Mouse (Mus musculus) layer of hippocampus, adult 8-10 months (tissue): ENCODE measurements at regions not wholly inside any gene's neighbourhood (a gene's known extent, or its start where the extent isn't known, plus 50 kb on each side); places are given as distances from the start of the nearest gene placed in this dataset.
"Not testable (repeated sequence)": the region's sequence is repeated elsewhere in the genome, so short reads cannot be mapped to it uniquely, and the experiment has no call there.

Experiments used
- DNase-seq, 2 experiments: peaks; one replicate each; pipeline ENCODE4 v3.0.0; 2022; ENCODE audit warnings: low spot score in 2 of 2

- not testable (repeated sequence) for DNase-seq
These were observed 1149.5 kb upstream of the 2610301B20Rik start for GRCm38 (mm10) chr4:9724801-9725200.

- DNase-seq = no peak
These were observed 1136.6 kb upstream of the 2610301B20Rik start for GRCm38 (mm10) chr4:9737691-9738090.

GRCm38 (mm10) chr4:9747411-9747938 is 1126.8 kb upstream of the 2610301B20Rik start:
- DNase-seq = no peak

DNA sequence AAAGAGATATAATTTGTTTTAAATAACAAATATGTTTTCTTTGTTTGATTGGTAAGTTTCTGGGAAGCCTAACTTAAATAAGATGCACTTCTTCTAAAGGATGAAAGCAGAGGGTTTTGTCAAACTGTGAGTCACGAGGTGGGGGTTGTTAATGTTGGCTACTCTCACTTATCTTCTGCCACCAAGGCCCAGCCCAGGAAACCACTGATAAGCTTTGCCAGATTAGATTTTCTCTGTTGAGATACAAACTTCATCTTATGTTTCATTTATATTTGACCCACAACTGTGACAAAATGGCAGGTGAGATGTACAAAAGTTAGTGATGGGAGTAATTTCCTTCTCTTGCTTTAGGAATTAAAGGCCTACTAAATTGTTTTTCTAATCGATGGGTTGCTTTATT is 1126.2 kb upstream of the 2610301B20Rik start:
- no peak for DNase-seq

GRCm38 (mm10) chr4:9749877-9750276 is 1124.4 kb upstream of the 2610301B20Rik start:
- no peak for DNase-seq

- no peak for DNase-seq
These were observed 1123.9 kb upstream of the 2610301B20Rik start for GRCm38 (mm10) chr4:9750404-9750803.

- no peak for DNase-seq
These were observed 1111.0 kb upstream of the 2610301B20Rik start for GRCm38 (mm10) chr4:9763321-9763720.

- DNase-seq = no peak
These were observed 1104.6 kb upstream of the 2610301B20Rik start for GRCm38 (mm10) chr4:9769633-9770205.

DNA sequence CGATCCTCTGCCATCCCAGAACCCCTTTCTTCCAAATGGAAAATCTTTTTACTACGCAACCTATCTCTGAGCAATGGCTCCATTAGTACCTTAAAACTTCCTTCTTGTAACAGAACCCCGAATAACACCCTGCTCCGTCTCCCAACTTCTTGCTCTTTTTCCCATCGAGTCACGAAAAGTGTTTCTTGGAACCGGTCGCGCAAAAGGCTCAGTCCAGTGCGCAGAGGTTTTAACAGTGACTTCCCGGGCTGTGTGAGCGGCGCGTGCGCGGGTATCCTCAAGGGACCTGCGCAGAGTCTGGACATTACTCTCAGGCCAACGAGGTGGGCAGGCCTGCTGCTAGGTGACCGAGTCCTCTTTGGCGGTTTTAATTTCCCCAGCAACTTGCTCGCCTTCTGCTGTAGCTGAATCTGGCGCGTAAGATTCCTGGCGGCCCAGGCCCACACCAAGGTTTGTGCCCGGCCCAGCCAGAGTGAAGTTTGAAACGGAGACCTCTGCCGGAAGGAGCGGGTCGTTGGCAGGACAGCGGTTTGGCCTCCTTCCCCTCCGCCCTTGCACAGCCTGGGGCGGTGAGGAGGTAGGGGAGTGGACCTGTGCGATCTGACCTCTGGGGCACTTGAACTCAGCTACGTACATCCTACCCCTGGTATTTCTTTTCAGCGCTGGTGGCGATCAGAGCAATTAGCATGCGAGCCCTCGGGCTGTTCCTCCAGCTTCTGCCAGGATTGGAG is 1103.8 kb upstream of the 2610301B20Rik start:
- DNase-seq = peak; percentile 6 to 24

GRCm38 (mm10) chr4:9771103-9771474 is 1103.2 kb upstream of the 2610301B20Rik start:
- DNase-seq = no peak

GRCm38 (mm10) chr4:9778391-9778790 is 1095.9 kb upstream of the 2610301B20Rik start:
- DNase-seq = no peak

DNA sequence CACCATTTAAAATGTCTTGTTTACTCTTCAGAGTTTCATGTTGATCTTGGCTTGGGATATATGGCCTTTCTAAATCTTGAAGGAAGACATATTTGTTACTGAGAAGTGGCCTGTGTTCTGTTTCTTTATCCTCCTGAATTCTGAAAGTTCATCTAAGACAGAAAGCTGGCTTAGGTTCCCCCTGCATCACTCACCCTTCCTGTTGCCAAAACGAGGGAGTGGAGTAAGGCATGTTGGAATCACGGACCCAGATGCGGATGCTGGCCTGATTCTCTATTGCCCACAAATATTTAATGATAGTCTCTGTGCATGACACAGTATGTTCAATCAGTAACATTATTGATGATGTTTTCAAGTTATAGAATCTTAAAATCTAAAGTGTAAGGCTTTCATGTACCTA is 1094.7 kb upstream of the 2610301B20Rik start:
- DNase-seq = no peak

DNA sequence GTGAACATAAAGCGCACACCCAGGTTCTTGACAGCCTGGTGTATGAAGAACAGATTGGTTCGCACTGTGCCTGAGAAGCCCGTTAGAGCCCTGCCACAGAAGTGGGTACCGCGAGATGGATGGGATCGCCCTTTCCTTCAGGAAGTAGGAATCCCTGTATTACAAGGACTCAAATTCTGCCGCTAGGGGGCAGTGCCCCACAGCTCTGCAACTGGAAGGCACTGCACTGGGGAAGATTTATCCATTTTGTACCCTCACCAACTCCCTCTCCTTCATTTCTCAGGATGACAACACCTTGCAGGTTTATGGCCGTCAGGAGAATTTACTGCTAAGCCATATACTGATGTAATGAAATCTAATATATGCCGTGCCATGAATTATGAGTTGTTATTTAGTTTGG is 1094.1 kb upstream of the 2610301B20Rik start:
- peak; percentile 11 to 64 for DNase-seq

GRCm38 (mm10) chr4:9781318-9781717 is 1093.0 kb upstream of the 2610301B20Rik start:
- DNase-seq = no peak

- DNase-seq = no peak
These were observed 1086.4 kb upstream of the 2610301B20Rik start for GRCm38 (mm10) chr4:9787795-9788365.

- DNase-seq = no peak
These were observed 1083.8 kb upstream of the 2610301B20Rik start for GRCm38 (mm10) chr4:9790478-9790877.
